Mouse (Mus musculus): ENCODE measurements around the gene Cdc37l1. TPM values are rescaled to one million over a fixed set of nuclear protein-coding genes. Genes with fewer than 3 reads are reported as not detected.

Cdc37l1 gene
- total and polyA plus RNA-seq, 2 experiments = 8.6 to 37.3 TPM

- Histone ChIP-seq H3K36me3 (ENCODE audit: control insufficient read depth, insufficient read depth, low read length) (no peaks in the 10 kb centered on the region), H3K4me1 (ENCODE audit: control insufficient read depth, insufficient read depth, low read length) (peaks cover 3% of the 10 kb centered on the region), H3K79me2 (ENCODE audit: control insufficient read depth, insufficient read depth, low read length) (no peaks in the 10 kb centered on the region), H3K9ac (ENCODE audit: low read depth, low read length) (no peak overlapping the region), H3K27ac (replicated peaks; ENCODE audit: insufficient read depth, low read depth, low read length) (no peak overlapping the region), H3K27me3 (ENCODE audit: control insufficient read depth, insufficient read depth, low read length) (no peaks in the 10 kb centered on the region), H3K4me3 (ENCODE audit: insufficient read depth, low read depth, low read length) (no peak overlapping the region)
- no peak for DNase-seq (ENCODE audit: extremely low read depth, low read depth, low spot score)
- TF ChIP-seq POLR2A (IDR thresholded peaks at IDR 0.05; ENCODE audit: extremely low read depth, insufficient read depth, low read length) = no peak
- no peak for TF ChIP-seq CTCF (IDR thresholded peaks at IDR 0.05; ENCODE audit: low read depth, low read length)
- WGBS = 92% methylated on average over 4 of the region's 4 CpGs
Measured at GRCm38 (mm10) chr19:29055469-29055868, 65.3 kb downstream of the Cdc37l1 start.

- no peak for TF ChIP-seq CTCF (IDR thresholded peaks at IDR 0.05; ENCODE audit: low read depth, low read length)
- TF ChIP-seq POLR2A (IDR thresholded peaks at IDR 0.05; ENCODE audit: extremely low read depth, insufficient read depth, low read length) = no peak
- no peaks in the 10 kb centered on the region for H3K79me2 ChIP-seq (ENCODE audit: control insufficient read depth, insufficient read depth, low read length)
- no peak overlapping the region for H3K4me3 ChIP-seq (ENCODE audit: insufficient read depth, low read depth, low read length)
- WGBS = 69% methylated on average over 5 of the region's 5 CpGs
- no peaks in the 10 kb centered on the region for H3K27me3 ChIP-seq (ENCODE audit: control insufficient read depth, insufficient read depth, low read length)
- no peak overlapping the region for H3K27ac ChIP-seq (replicated peaks; ENCODE audit: insufficient read depth, low read depth, low read length)
- H3K4me1 ChIP-seq (ENCODE audit: control insufficient read depth, insufficient read depth, low read length) = no peaks in the 10 kb centered on the region
- H3K9ac ChIP-seq (ENCODE audit: low read depth, low read length) = no peak overlapping the region
- no peaks in the 10 kb centered on the region for H3K36me3 ChIP-seq (ENCODE audit: control insufficient read depth, insufficient read depth, low read length)
- no peak for DNase-seq (ENCODE audit: extremely low read depth, low read depth, low spot score)
Measured at GRCm38 (mm10) chr19:29058741-29059140, 68.6 kb downstream of the Cdc37l1 start.

GRCm38 (mm10) chr19:29059688-29060087 lies 69.5 kb downstream of the Cdc37l1 start:
- Histone ChIP-seq H3K27ac (replicated peaks; ENCODE audit: insufficient read depth, low read depth, low read length) (no peak overlapping the region), H3K9ac (ENCODE audit: low read depth, low read length) (no peak overlapping the region), H3K79me2 (ENCODE audit: control insufficient read depth, insufficient read depth, low read length) (no peaks in the 10 kb centered on the region), H3K36me3 (ENCODE audit: control insufficient read depth, insufficient read depth, low read length) (no peaks in the 10 kb centered on the region), H3K27me3 (ENCODE audit: control insufficient read depth, insufficient read depth, low read length) (no peaks in the 10 kb centered on the region), H3K4me3 (ENCODE audit: insufficient read depth, low read depth, low read length) (no peak overlapping the region), H3K4me1 (ENCODE audit: control insufficient read depth, insufficient read depth, low read length) (peaks cover 6% of the 10 kb centered on the region; the same call in 1 of the 2 replicates)
- TF ChIP-seq POLR2A (IDR thresholded peaks at IDR 0.05; ENCODE audit: extremely low read depth, insufficient read depth, low read length) = no peak
- TF ChIP-seq CTCF (IDR thresholded peaks at IDR 0.05; ENCODE audit: low read depth, low read length) = peak; percentile 8; the same call in 1 of the 2 replicates
- peak; percentile 46 for DNase-seq (ENCODE audit: extremely low read depth, low read depth, low spot score)
- 84% methylated on average over 2 of the region's 2 CpGs for WGBS

GRCm38 (mm10) chr19:29060299-29060698 lies 70.1 kb downstream of the Cdc37l1 start:
- Histone ChIP-seq H3K4me1 (ENCODE audit: control insufficient read depth, insufficient read depth, low read length) (peaks cover 6% of the 10 kb centered on the region; the same call in 1 of the 2 replicates), H3K79me2 (ENCODE audit: control insufficient read depth, insufficient read depth, low read length) (no peaks in the 10 kb centered on the region), H3K9ac (ENCODE audit: low read depth, low read length) (no peak overlapping the region), H3K36me3 (ENCODE audit: control insufficient read depth, insufficient read depth, low read length) (no peaks in the 10 kb centered on the region), H3K27me3 (ENCODE audit: control insufficient read depth, insufficient read depth, low read length) (no peaks in the 10 kb centered on the region), H3K4me3 (ENCODE audit: insufficient read depth, low read depth, low read length) (no peak overlapping the region), H3K27ac (replicated peaks; ENCODE audit: insufficient read depth, low read depth, low read length) (no peak overlapping the region)
- no peak for DNase-seq (ENCODE audit: extremely low read depth, low read depth, low spot score)
- TF ChIP-seq POLR2A (IDR thresholded peaks at IDR 0.05; ENCODE audit: extremely low read depth, insufficient read depth, low read length) = no peak
- no peak for TF ChIP-seq CTCF (IDR thresholded peaks at IDR 0.05; ENCODE audit: low read depth, low read length)
- 70% methylated on average over 6 of the region's 6 CpGs for WGBS

GRCm38 (mm10) chr19:29063009-29063408 lies 72.9 kb downstream of the Cdc37l1 start:
- H3K9ac ChIP-seq (ENCODE audit: low read depth, low read length) = no peak overlapping the region
- no peaks in the 10 kb centered on the region for H3K27me3 ChIP-seq (ENCODE audit: control insufficient read depth, insufficient read depth, low read length)

GRCm38 (mm10) chr19:29063577-29064363 lies 73.6 kb downstream of the Cdc37l1 start:
- peak; percentile 91 for TF ChIP-seq CTCF (IDR thresholded peaks at IDR 0.05; ENCODE audit: low read depth, low read length)
- TF ChIP-seq POLR2A (IDR thresholded peaks at IDR 0.05; ENCODE audit: extremely low read depth, insufficient read depth, low read length) = no peak
- peak; percentile 84 for DNase-seq (ENCODE audit: extremely low read depth, low read depth, low spot score)
- peak overlapping the region; percentile 48; the same call in 1 of the 2 replicates for H3K9ac ChIP-seq (ENCODE audit: low read depth, low read length)

More at GRCm38 (mm10) chr19:29063009-29063408, 72.9 kb downstream of the Cdc37l1 start:
- WGBS = 82% methylated on average over 5 of the region's 5 CpGs
- Histone ChIP-seq H3K36me3 (ENCODE audit: control insufficient read depth, insufficient read depth, low read length) (no peaks in the 10 kb centered on the region), H3K4me3 (ENCODE audit: insufficient read depth, low read depth, low read length) (no peak overlapping the region), H3K79me2 (ENCODE audit: control insufficient read depth, insufficient read depth, low read length) (no peaks in the 10 kb centered on the region), H3K27ac (replicated peaks; ENCODE audit: insufficient read depth, low read depth, low read length) (no peak overlapping the region), H3K4me1 (ENCODE audit: control insufficient read depth, insufficient read depth, low read length) (peaks cover 8% of the 10 kb centered on the region; the same call in 1 of the 2 replicates)
- no peak for TF ChIP-seq CTCF (IDR thresholded peaks at IDR 0.05; ENCODE audit: low read depth, low read length)
- DNase-seq (ENCODE audit: extremely low read depth, low read depth, low spot score) = no peak

More at GRCm38 (mm10) chr19:29063577-29064363, 73.6 kb downstream of the Cdc37l1 start:
- Histone ChIP-seq H3K36me3 (ENCODE audit: control insufficient read depth, insufficient read depth, low read length) (no peaks in the 10 kb centered on the region), H3K27ac (replicated peaks; ENCODE audit: insufficient read depth, low read depth, low read length) (peak overlapping the region; percentile 85), H3K4me3 (ENCODE audit: insufficient read depth, low read depth, low read length) (peak overlapping the region; percentile 30; the same call in 1 of the 2 replicates), H3K4me1 (ENCODE audit: control insufficient read depth, insufficient read depth, low read length) (peaks cover 11% of the 10 kb centered on the region; the same call in 1 of the 2 replicates), H3K79me2 (ENCODE audit: control insufficient read depth, insufficient read depth, low read length) (no peaks in the 10 kb centered on the region), H3K27me3 (ENCODE audit: control insufficient read depth, insufficient read depth, low read length) (no peaks in the 10 kb centered on the region)
- 9% methylated on average over 18 of the region's 18 CpGs for WGBS
